Mouse (Mus musculus) spleen, adult 2 months (tissue): ENCODE results near the gene Acat2.
"Not testable (repeated sequence)": the region's sequence is repeated elsewhere in the genome, so short reads cannot be mapped to it uniquely, and the experiment has no call there.

Experiments used
- CTCF ChIP-seq: fragments of 200-500 bp; IDR thresholded peaks from 2 replicates; pipeline ENCODE4 v1.5.1; 2011; ENCODE audit warnings: mild to moderate bottlenecking, inconsistent platforms; ENCODE audit not compliant: insufficient read depth, insufficient read length, insufficient replicate concordance; ENCODE audit errors: extremely low read depth
- POLR2A ChIP-seq: fragments of 200-500 bp; IDR thresholded peaks from 2 replicates; pipeline ENCODE4 v1.6.1; 2011; ENCODE audit warnings: low read depth, low read length, inconsistent platforms

DNA sequence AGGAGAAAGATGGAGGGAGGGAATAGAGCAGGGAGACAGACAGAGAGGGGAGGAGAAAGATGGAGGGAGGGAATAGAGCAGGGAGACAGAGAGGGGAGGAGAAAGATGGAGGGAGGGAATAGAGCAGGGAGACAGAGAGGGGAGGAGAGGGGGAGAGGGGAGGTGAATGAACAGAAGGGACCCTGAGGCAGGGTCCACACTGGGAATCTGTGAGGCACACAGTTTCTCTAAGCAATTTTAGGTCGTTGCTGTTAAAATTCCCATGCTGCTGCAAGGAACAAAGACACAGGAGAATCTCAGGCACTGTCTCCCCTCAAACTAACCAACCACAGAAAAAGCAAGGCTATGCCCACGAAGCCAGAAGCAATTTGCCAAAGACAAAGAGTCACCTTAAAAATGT lies 61.9 kb downstream of the Acat2 start:
- not testable (repeated sequence) for TF ChIP-seq POLR2A, CTCF
